Mouse (Mus musculus) G1E-ER4 (cell line): Measurements from ENCODE around the gene Pomt1. TPM values are rescaled to one million over a fixed set of nuclear protein-coding genes. Genes with fewer than 3 reads are reported as not detected.

ENCODE experiments used
- GATA1 ChIP-seq: IDR thresholded peaks from one replicate; pipeline ENCODE4 v1.8.0; 2012; ENCODE audit warnings: low read length, inconsistent platforms
- polyA plus RNA-seq: library from polyadenylated mRNA; stranded (reverse); fragments of >175 nt; gene quantifications from 2 replicates; pipeline ENCODE4 v1.2.3, GENCODE M21; 2012

Gene Pomt1
- polyA plus RNA-seq, 1 experiment, result 17.6 TPM

DNA sequence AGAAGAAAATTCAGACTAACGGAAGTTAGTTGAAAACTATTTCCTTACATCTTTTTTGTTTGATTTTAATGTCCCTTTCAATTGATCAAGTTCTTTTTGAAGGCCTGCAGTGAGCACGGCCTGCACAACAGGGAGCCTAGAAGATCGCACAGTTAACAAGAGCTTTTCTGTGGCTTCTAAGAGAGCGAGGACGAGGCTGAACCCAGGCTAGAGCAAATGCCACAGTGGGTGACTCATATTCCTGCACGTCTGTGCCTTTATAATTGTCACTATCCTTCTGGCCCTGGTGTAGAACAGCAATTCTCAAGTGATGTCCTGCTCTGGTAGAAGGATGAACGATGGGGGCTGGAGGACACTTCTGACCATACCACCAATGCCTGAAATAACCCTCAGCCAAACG lies 18.7 kb upstream of the Pomt1 start:
- no peak for TF ChIP-seq GATA1

DNA sequence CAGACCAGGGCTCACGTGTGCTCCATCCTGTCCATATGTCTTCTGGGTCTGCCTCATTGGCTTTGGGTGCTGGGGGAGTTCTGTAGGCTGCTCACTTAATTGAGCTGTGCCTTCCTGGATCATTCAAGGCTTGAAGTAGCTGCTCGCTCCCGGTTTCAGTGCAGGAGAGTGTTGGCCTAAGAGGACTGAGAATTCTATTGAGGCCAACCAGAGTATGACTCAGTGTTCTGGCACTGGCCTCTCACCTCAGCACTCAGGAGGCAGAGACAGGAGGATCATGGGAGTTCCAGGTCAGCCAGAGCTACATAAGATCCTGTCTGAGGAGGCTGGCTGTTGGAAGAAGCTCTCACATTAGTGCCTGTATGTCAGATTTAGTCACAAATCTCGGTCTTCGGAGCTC lies 18.3 kb upstream of the Pomt1 start:
- no peak for TF ChIP-seq GATA1

DNA sequence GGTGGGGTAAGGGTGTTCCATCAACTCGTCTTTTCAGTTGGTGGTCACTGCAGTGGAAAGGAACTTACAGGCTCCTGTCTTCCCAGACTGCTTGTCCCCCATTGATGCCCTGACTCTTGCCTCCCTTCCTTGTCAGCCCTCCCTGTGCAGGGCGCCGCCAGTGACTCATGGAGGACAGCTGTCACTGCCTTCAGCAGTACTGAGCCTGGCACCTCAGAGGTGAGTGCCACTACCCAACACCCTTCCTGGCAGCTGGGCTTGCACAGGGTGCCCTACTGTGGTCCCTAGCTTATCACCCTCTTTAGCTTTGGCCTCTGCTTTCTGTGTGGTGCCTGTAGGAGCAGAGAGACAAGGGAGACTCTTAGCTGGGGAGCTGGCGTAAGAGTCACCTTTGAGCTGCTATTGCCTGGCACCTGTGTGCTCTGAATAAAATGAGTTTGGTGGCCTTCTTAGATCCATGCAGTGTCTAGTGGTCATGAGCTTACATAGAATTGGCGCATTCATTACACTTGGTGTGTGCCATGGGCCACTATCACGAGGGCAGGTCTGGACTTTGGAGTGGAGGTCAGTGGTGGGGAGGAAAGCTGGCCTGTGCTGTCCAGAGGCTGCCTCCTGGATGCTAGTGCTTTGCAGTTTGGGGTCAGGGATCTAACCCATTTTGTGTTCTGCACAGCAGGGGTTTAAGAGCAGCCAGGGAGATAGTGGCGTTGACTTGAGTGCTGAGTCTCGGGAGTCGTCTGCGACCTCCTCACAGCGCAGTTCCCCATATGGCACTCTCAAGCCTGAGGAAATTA lies 17.7 kb upstream of the Pomt1 start:
- no peak for TF ChIP-seq GATA1

DNA sequence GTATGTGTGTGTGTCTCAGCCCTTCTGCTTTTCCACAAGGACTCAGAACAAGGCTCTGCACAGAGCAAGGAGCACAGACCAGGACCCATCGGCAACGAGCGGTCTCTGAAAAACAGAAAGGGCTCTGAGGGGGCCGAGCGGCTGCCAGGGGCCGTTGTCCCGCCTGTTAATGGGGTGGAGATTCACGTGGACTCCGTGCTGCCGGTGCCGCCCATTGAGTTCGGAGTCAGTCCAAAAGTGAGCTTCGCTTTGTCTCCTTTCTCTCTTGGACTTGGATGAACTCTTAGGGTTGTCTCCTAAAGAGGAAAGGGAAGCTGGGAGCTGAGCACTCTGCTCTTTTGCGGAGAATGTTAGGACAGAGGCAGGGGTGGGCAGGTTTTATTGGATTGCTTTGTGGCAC lies 16.9 kb upstream of the Pomt1 start:
- no peak for TF ChIP-seq GATA1

DNA sequence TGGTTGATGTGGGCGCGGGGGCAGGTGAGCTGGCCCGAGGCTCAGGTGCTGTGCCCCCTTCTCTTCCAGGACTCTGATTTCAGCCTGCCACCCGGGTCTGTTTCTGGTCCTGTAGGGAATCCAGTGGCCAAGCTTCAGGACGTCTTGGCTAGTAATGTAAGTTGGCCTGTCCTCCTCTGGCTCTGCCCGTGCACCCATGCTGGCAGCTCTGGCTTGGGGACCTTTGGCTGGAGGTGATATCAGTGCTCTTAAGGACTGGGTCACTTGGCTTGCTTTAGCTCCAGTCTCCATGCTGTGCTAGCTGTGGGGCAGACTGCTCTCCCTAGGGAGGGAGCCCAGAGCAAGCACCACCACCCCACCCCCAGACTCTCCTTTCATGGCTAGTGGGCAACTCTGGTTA lies 16.4 kb upstream of the Pomt1 start:
- TF ChIP-seq GATA1, result no peak

DNA sequence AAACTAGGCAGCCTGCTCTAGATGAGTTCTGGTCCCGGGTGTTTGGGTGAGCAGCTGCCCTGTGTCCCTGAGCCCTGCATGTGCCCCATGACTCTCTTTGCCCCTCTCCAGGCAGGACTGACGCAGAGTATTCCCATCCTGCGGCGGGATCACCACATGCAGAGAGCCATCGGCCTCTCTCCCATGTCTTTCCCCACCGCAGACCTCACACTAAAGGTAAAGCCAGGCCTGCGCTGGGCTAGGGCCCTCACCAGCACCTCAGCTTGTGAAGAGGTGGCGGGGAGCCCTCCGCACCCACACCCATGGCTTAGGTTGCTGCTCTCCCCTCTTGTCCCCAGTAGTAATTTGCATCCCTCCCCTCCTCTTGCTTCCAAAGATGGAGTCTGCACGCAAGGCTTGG lies 15.4 kb upstream of the Pomt1 start:
- TF ChIP-seq GATA1, result no peak

DNA sequence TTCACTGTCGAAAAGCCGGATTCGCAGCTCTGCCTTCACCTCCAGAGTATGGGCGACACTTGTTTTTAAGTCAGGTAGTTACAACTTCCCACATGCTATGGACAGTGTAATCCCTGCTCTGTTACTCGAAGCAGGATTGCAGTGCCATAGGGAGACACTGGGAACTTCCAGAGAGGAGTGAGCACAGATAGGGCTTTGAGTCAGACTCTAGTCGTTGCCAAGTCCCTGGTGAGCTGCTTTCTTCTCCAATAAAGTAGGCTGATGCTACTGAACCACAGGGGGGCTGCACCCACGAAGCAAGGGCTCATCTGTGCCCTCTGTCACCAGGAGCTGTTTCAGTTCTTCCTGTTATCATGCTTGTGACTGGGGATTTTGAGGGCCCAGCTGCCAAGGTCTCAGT lies 14.8 kb upstream of the Pomt1 start:
- TF ChIP-seq GATA1, result no peak

DNA sequence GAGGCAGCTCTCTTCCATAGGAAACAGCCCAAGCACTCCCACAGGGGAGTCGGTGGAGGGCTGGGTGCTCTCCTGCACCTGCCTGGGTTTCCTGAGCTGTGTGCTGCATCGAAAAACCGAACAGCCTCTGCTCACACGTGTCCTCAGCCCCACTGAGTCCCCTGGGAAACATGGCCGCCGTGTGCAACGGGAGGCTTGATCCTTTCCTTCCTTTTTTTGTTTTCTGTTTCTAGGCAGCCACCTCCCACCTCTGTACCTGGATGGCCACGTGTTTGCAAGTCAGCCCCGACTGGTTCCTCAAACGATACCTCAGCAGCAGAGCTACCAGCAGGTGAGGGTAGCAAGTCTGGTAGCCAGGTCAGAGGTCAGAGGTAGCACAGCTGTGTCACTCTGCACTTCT lies 14.3 kb upstream of the Pomt1 start:
- TF ChIP-seq GATA1, result no peak

DNA sequence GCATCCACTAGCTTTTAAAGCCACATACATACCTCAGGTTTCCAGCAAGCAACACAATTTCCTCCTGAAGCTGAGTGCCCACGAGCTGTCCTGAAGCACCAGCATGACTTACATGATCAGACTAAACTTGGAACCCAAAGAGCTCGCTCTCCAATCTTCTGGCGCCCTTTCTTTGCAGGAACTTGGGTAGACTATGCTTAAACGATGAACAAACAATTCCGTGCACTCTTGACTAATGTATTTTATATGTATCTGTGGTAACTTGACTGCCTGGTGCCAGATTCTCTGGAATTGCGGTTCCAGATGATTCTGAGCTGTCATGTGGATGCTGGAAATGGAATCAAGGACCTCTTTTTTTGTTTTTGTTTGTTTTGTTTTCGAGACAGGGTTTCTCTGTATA lies 957 bp upstream of the Pomt1 start:
- no peak for TF ChIP-seq GATA1

DNA sequence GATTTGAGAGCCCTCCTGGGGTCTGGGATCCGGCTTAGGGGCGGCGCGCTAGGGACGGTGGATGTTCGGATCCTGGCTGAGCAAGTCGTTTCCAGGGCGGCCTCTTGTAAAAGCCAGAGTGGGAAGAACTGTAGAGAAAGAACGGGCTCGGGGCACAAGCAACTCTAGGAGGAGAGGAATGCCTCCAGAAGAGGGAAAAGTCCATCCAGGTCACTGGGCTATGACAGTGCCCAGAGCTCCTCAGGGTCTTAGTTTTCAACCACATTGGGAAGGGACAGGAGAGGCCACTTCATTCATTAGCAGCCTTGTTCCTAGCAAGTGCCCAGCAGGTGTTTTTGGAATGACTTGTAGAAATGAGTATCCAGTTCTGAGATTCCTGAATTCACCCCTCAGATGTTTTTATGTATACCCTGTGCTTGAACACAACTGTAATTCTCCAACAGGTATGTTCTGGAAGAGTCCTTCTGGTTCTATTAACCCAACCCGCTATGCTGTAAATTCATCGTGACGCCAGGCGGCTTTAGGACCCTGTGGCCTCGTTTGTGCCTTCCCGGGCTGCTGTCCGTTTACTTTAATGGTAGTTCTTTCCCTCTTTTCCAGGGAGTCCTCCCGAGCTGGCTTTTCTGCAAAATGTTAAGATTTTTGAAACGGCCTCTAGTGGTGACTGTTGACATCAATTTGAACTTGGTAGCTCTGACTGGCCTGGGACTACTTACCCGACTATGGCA lies 534 bp downstream of the Pomt1 start:
- TF ChIP-seq GATA1, result no peak

DNA sequence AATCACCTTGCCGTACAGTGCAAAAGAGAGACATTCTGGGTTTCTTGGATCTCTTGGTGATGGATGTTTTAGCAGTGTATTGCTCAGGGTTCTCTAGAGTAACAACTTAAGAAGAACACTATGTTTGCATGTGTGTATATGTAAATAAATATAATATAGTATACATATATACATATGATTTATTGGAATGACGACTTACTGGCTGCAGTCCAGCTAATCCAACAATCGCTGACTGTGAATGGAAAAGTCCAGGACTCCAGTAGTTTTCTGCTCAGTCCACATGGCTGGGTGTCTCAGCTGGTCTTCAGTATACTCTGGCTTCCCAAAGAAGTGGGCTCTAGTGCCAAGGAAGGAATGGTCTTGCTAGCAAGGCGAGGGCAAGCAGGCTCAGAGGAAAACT lies 1.2 kb downstream of the Pomt1 start:
- no peak for TF ChIP-seq GATA1

DNA sequence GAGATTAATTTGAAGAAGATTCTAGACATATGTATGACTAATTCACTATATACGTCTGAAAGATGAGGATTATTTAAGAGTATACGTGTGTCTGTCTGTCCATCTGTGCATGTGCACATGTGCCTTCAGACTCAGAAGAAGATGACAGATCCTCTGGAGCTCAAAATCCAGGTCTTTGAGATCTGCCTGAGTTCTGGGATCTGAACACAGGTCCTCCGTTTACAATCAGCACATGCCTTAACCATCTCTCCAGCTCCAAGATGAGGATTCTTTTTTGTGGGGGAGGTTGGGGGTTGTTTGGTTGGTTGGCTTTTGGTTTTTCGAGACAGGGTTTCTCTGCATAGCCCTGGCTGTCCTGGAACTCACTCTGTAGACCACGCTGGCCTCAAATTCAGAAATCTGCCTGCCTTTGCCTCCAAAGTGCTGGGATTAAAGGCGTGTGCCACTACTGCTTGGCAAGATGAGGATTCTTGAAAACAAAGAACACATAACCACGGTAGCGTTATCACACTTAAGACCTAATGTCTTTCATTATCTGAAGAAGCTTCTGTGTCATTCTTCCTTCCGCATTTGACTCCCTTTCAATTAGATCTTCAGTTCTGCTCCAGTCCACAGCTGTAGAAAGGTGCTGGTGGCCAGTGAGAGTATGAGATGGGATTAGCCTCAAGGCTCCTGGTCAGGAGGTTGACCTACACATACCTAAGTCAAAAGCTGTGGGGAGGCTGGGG lies 2.5 kb downstream of the Pomt1 start:
- TF ChIP-seq GATA1, result no peak

DNA sequence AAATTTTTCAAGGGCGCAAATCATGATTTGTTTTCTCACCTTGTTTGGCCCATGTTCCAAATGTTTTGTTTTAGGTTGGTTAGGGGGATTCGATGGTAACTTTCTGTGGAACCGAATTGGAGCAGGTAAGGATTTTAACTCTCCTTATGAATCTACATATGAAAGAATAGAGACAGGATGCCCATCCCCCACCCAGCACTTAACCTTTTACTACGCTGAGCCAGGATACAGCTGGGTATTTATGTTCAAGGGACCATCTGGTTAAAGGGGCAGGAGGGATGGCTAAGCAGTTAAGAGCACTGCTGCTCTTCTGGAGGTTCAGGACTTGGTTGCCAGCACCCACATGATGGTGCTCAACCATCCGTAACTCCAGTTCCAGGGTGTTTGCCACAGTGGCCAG lies 4.2 kb downstream of the Pomt1 start:
- TF ChIP-seq GATA1, result no peak

DNA sequence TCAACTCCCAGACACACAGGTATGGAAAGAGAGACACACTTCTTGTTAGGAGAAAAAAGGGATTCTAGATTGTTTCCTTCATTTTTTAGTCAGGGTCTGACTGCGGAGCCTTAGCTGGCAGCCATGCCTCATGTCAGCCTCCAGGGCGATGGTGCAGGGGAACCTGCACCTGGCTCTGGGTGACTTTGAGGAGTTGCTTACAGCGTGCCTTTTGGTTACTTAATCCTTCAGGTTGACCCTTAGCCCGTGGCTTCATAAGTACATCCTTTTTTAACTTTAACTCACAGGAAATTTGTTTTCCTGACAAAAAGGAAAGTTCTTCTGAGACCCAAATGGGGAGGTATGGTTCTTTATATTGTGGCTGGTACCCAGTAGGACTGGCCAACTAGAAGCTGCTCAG lies 6.6 kb downstream of the Pomt1 start:
- no peak for TF ChIP-seq GATA1

DNA sequence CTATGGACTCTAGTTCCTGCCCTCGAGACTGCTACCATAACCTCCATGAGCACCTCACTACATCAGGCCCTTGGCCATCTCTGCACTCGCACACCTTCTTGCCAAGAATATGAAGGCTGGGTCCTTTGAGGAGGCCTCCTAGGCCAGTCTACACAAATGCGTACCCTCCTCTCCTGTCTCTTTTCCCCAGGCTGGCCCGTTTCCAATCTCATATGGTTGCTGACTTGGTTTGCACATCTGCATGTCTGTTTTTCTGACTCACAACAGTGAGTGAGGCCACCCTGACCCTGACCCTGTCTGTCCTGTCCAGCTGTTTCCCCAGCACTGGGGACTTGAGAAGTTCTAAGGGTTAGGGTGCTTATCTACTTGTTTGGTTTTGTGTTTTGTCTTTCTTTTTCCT lies 10.4 kb downstream of the Pomt1 start:
- TF ChIP-seq GATA1, result no peak
